Mouse (Mus musculus): ENCODE results near the gene Pawr.

Gene Pawr

GRCm38 (mm10) chr10:108389927-108390287 is 58.0 kb downstream of the Pawr start:
- peak; percentile 36 for DNase-seq (ENCODE audit: low read depth, low spot score)

- no peak for DNase-seq (ENCODE audit: low read depth, low spot score)
Observed at GRCm38 (mm10) chr10:108391370-108391902, 59.5 kb downstream of the Pawr start.

GRCm38 (mm10) chr10:108392151-108392550 is 60.2 kb downstream of the Pawr start:
- no peak for DNase-seq (ENCODE audit: low read depth, low spot score)

GRCm38 (mm10) chr10:108394306-108394705 is 62.4 kb downstream of the Pawr start:
- no peak for DNase-seq (ENCODE audit: low read depth, low spot score)

GRCm38 (mm10) chr10:108395229-108395628 is 63.3 kb downstream of the Pawr start:
- no peak for DNase-seq (ENCODE audit: low read depth, low spot score)

GRCm38 (mm10) chr10:108395647-108396046 is 63.7 kb downstream of the Pawr start:
- no peak for DNase-seq (ENCODE audit: low read depth, low spot score)

- DNase-seq (ENCODE audit: low read depth, low spot score) = no peak
Observed at GRCm38 (mm10) chr10:108402751-108403150, 70.8 kb downstream of the Pawr start.

- no peak for DNase-seq (ENCODE audit: low read depth, low spot score)
Observed at GRCm38 (mm10) chr10:108403366-108403865, 71.5 kb downstream of the Pawr start.

- DNase-seq (ENCODE audit: low read depth, low spot score) = no peak
Observed at GRCm38 (mm10) chr10:108404087-108404486, 72.2 kb downstream of the Pawr start.

GRCm38 (mm10) chr10:108405076-108405475 is 73.2 kb downstream of the Pawr start:
- no peak for DNase-seq (ENCODE audit: low read depth, low spot score)

GRCm38 (mm10) chr10:108405931-108406330 is 74.0 kb downstream of the Pawr start:
- no peak for DNase-seq (ENCODE audit: low read depth, low spot score)

- no peak for DNase-seq (ENCODE audit: low read depth, low spot score)
Observed at GRCm38 (mm10) chr10:108406798-108407754, 75.2 kb downstream of the Pawr start.

- DNase-seq (ENCODE audit: low read depth, low spot score) = no peak
Observed at GRCm38 (mm10) chr10:108408025-108408424, 76.1 kb downstream of the Pawr start.

GRCm38 (mm10) chr10:108408437-108408836 is 76.5 kb downstream of the Pawr start:
- DNase-seq (ENCODE audit: low read depth, low spot score) = no peak

GRCm38 (mm10) chr10:108408986-108409385 is 77.1 kb downstream of the Pawr start:
- DNase-seq (ENCODE audit: low read depth, low spot score) = no peak

GRCm38 (mm10) chr10:108409529-108409928 is 77.6 kb downstream of the Pawr start:
- no peak for DNase-seq (ENCODE audit: low read depth, low spot score)

GRCm38 (mm10) chr10:108414936-108415635 is 83.2 kb downstream of the Pawr start:
- no peak for DNase-seq (ENCODE audit: low read depth, low spot score)

- no peak for DNase-seq (ENCODE audit: low read depth, low spot score)
Observed at GRCm38 (mm10) chr10:108417448-108417847, 85.5 kb downstream of the Pawr start.

- no peak for DNase-seq (ENCODE audit: low read depth, low spot score)
Observed at GRCm38 (mm10) chr10:108430553-108430952, 98.6 kb downstream of the Pawr start.

GRCm38 (mm10) chr10:108432194-108432593 is 100.3 kb downstream of the Pawr start:
- peak; percentile 39 for DNase-seq (ENCODE audit: low read depth, low spot score)

GRCm38 (mm10) chr10:108433976-108434375 is 102.1 kb downstream of the Pawr start:
- DNase-seq (ENCODE audit: low read depth, low spot score) = peak; percentile 49

GRCm38 (mm10) chr10:108435616-108436015 is 103.7 kb downstream of the Pawr start:
- DNase-seq (ENCODE audit: low read depth, low spot score) = no peak
